Mouse (Mus musculus) embryonic fibroblast, embryonic 13.5 days (primary cell): ENCODE measurements at regions not wholly inside any gene's neighbourhood (a gene's known extent, or its start where the extent isn't known, plus 50 kb on each side); places are given as distances from the start of the nearest gene placed in this dataset.

Source experiments
- CTCF ChIP-seq: IDR thresholded peaks from 2 replicates; pipeline ENCODE4 v1.5.1; 2011; ENCODE audit warnings: mild to moderate bottlenecking, control low read depth, low read length, moderate library complexity, borderline replicate concordance; ENCODE audit not compliant: insufficient read depth
- POLR2A ChIP-seq: IDR thresholded peaks from 2 replicates; pipeline ENCODE4 v1.6.1; 2011; ENCODE audit warnings: low read depth, mild to moderate bottlenecking, control low read depth, low read length, moderate library complexity

GRCm38 (mm10) chr12:27563900-27564299, 221.5 kb upstream of the Sox11 start:
- TF ChIP-seq POLR2A (no peak), CTCF (no peak)
